Mouse (Mus musculus) layer of hippocampus, postnatal 10 days (tissue): ENCODE measurements around the gene Copz1. TPM values are rescaled to one million over a fixed set of nuclear protein-coding genes. Genes with fewer than 3 reads are reported as not detected.
A peak's percentile ranks its signal among the peaks of the same experiment; 100 is the strongest.

Source experiments
- DNase-seq, 2 experiments: peaks; one replicate each; pipeline ENCODE4 v3.0.0; 2021; ENCODE audit warnings: low spot score in 2 of 2
- total RNA-seq, 2 experiments: library from RNA; stranded (reverse); gene quantifications; 2 replicates each; pipeline ENCODE4 v1.2.3; 2021

Gene Copz1
- total RNA-seq, 2 experiments from 2014 or later = 111 to 112 TPM

GRCm38 (mm10) chr15:103308056-103308875 is 35.8 kb downstream of the Copz1 start:
- no peak for DNase-seq

GRCm38 (mm10) chr15:103308876-103309580 is 36.5 kb downstream of the Copz1 start:
- no peak for DNase-seq

GRCm38 (mm10) chr15:103310365-103310910 is 37.9 kb downstream of the Copz1 start, which contains the start of gene Gpr84:
Gpr84 (minus strand) TSS chr15:103310612.
- DNase-seq = no peak

GRCm38 (mm10) chr15:103313495-103314095 is 41.1 kb downstream of the Copz1 start:
- DNase-seq = peak; percentile 66 to 70

GRCm38 (mm10) chr15:103314181-103314580 is 41.7 kb downstream of the Copz1 start:
- DNase-seq = no peak

GRCm38 (mm10) chr15:103315011-103315502 is 42.5 kb downstream of the Copz1 start:
- DNase-seq = peak; percentile 78 to 84

- no peak for DNase-seq
Measured at GRCm38 (mm10) chr15:103315979-103316776, 43.7 kb downstream of the Copz1 start.

- no peak for DNase-seq
Measured at GRCm38 (mm10) chr15:103317120-103317519, 44.6 kb downstream of the Copz1 start.

- no peak for DNase-seq
Measured at GRCm38 (mm10) chr15:103317731-103318130, 45.2 kb downstream of the Copz1 start.

- DNase-seq = no peak
Measured at GRCm38 (mm10) chr15:103318201-103318816, 45.8 kb downstream of the Copz1 start.

GRCm38 (mm10) chr15:103321076-103321475 is 48.6 kb downstream of the Copz1 start:
- no peak for DNase-seq

- DNase-seq = no peak
Measured at GRCm38 (mm10) chr15:103322396-103322795, 49.9 kb downstream of the Copz1 start.

- peak; percentile 63 to 77 for DNase-seq
Measured at GRCm38 (mm10) chr15:103323070-103323454, 50.5 kb downstream of the Copz1 start.

GRCm38 (mm10) chr15:103323455-103324247 is 51.1 kb downstream of the Copz1 start:
- peak; percentile 86 to 91 for DNase-seq

GRCm38 (mm10) chr15:103333081-103333615 is 60.6 kb downstream of the Copz1 start:
- no peak for DNase-seq

- no peak for DNase-seq
Measured at GRCm38 (mm10) chr15:103333738-103334137, 61.2 kb downstream of the Copz1 start.

GRCm38 (mm10) chr15:103334194-103334593 is 61.7 kb downstream of the Copz1 start:
- DNase-seq = no peak

- DNase-seq = no peak
Measured at GRCm38 (mm10) chr15:103335040-103335439, 62.5 kb downstream of the Copz1 start.
